Mouse (Mus musculus): ENCODE data around the gene Pop4.
"Not testable (repeated sequence)": the region's sequence is repeated elsewhere in the genome, so short reads cannot be mapped to it uniquely, and the experiment has no call there.

Pop4 gene

GRCm38 (mm10) chr7:38270703-38271510 lies at the start of gene Pop4:
Gene Pop4 (minus strand): TSS chr7:38271423.
- peak; percentile 82 to 89 for DNase-seq

- no peak for DNase-seq
Measured at GRCm38 (mm10) chr7:38320641-38321040, 49.4 kb upstream of the Pop4 start.

- DNase-seq, result not testable (repeated sequence)
Measured at GRCm38 (mm10) chr7:38282192-38282591, 11.0 kb upstream of the Pop4 start.

GRCm38 (mm10) chr7:38272551-38272950 lies 1.3 kb upstream of the Pop4 start:
- no peak for DNase-seq

GRCm38 (mm10) chr7:38271859-38272258 lies 636 bp upstream of the Pop4 start:
- DNase-seq, result no peak

GRCm38 (mm10) chr7:38271511-38271811 lies 238 bp upstream of the Pop4 start:
- no peak for DNase-seq

- DNase-seq, result peak; percentile 34 to 64
Measured at GRCm38 (mm10) chr7:38267006-38267680, 4.1 kb downstream of the Pop4 start.

- DNase-seq, result no peak
Measured at GRCm38 (mm10) chr7:38262406-38262805, 8.8 kb downstream of the Pop4 start.

GRCm38 (mm10) chr7:38259631-38260030 lies 11.6 kb downstream of the Pop4 start:
- no peak for DNase-seq

GRCm38 (mm10) chr7:38253441-38253840 lies 17.8 kb downstream of the Pop4 start:
- no peak for DNase-seq

GRCm38 (mm10) chr7:38251494-38252216 lies 19.6 kb downstream of the Pop4 start:
- DNase-seq, result no peak

- DNase-seq, result no peak
Measured at GRCm38 (mm10) chr7:38242417-38242816, 28.8 kb downstream of the Pop4 start.

- no peak for DNase-seq
Measured at GRCm38 (mm10) chr7:38237140-38237539, 34.1 kb downstream of the Pop4 start.

GRCm38 (mm10) chr7:38236400-38237105 lies 34.7 kb downstream of the Pop4 start:
- DNase-seq, result peak; percentile 37 to 66

GRCm38 (mm10) chr7:38230285-38230684 lies 40.9 kb downstream of the Pop4 start:
- peak; percentile 28 to 29 for DNase-seq

GRCm38 (mm10) chr7:38228329-38228728 lies 42.9 kb downstream of the Pop4 start:
- DNase-seq, result no peak

GRCm38 (mm10) chr7:38227900-38228298 lies 43.3 kb downstream of the Pop4 start, which contains the start of gene Plekhf1:
Gene Plekhf1 (minus strand): TSS chr7:38228016.
- peak; percentile 96 to 97 for DNase-seq

- DNase-seq, result peak; percentile 74 to 80
Measured at GRCm38 (mm10) chr7:38227181-38227899, 43.9 kb downstream of the Pop4 start.

GRCm38 (mm10) chr7:38226226-38226625 lies 45.0 kb downstream of the Pop4 start:
- no peak for DNase-seq

- peak; percentile 68 to 77 for DNase-seq
Measured at GRCm38 (mm10) chr7:38224577-38225369, 46.5 kb downstream of the Pop4 start.

GRCm38 (mm10) chr7:38220866-38221265 lies 50.4 kb downstream of the Pop4 start:
- peak in 1 of 2 experiments; percentile 33 for DNase-seq

Measured in kidney, adult 8-10 months (tissue).